Mouse (Mus musculus) adrenal gland (tissue): Measurements from ENCODE around the gene Txndc8.

Experiments
- intact Hi-C: fragments of 180-260 bp; cut with DNase I; formaldehyde crosslinking; loops from one replicate; pipeline ENCODE4 v1.15.1; 2025
- long read RNA-seq, 2 experiments: library from polyadenylated mRNA; unstranded; transcript quantifications; one replicate each; pipeline ENCODE4 v2.0.0; 2020; ENCODE audit warnings: borderline replicate concordance in 1 of 2; ENCODE audit not compliant: insufficient replicate concordance in 1 of 2

The Txndc8 gene
- long read RNA-seq, experiment 1 = 0 reads
- long read RNA-seq, experiment 2 = 0 reads

- intact Hi-C loops = no loop called here
Measured at GRCm38 (mm10) chr4:58009024-58009423, at the start of gene Txndc8. Txndc8 (minus strand) TSS chr4:58009124.

GRCm38 (mm10) chr4:58055653-58056052 is 46.7 kb upstream of the Txndc8 start:
- intact Hi-C loops = no loop called here

GRCm38 (mm10) chr4:58054441-58054840 is 45.5 kb upstream of the Txndc8 start:
- intact Hi-C loops = no loop called here

GRCm38 (mm10) chr4:58050746-58051145 is 41.8 kb upstream of the Txndc8 start:
- intact Hi-C loops = no loop called here

GRCm38 (mm10) chr4:58050276-58050675 is 41.4 kb upstream of the Txndc8 start:
- intact Hi-C loops = no loop called here

- intact Hi-C loops = no loop called here
Measured at GRCm38 (mm10) chr4:58044833-58045232, 35.9 kb upstream of the Txndc8 start.

GRCm38 (mm10) chr4:58044356-58044755 is 35.4 kb upstream of the Txndc8 start:
- intact Hi-C loops = no loop called here

GRCm38 (mm10) chr4:58040093-58040492 is 31.2 kb upstream of the Txndc8 start:
- intact Hi-C loops = no loop called here

GRCm38 (mm10) chr4:58037096-58037705 is 28.3 kb upstream of the Txndc8 start:
- intact Hi-C loops = no loop called here

- intact Hi-C loops = no loop called here
Measured at GRCm38 (mm10) chr4:58034663-58035062, 25.7 kb upstream of the Txndc8 start.

GRCm38 (mm10) chr4:58032714-58033113 is 23.8 kb upstream of the Txndc8 start:
- intact Hi-C loops = no loop called here

- intact Hi-C loops = no loop called here
Measured at GRCm38 (mm10) chr4:58003501-58003900, 5.4 kb downstream of the Txndc8 start.

GRCm38 (mm10) chr4:57991425-57991824 is 17.5 kb downstream of the Txndc8 start:
- intact Hi-C loops = no loop called here

GRCm38 (mm10) chr4:57974400-57975117 is 34.4 kb downstream of the Txndc8 start:
- intact Hi-C loops = no loop called here

- intact Hi-C loops = no loop called here
Measured at GRCm38 (mm10) chr4:57973592-57974268, 35.2 kb downstream of the Txndc8 start.

GRCm38 (mm10) chr4:57970285-57970684 is 38.6 kb downstream of the Txndc8 start:
- intact Hi-C loops = no loop called here

GRCm38 (mm10) chr4:57967195-57967594 is 41.7 kb downstream of the Txndc8 start:
- intact Hi-C loops = no loop called here

GRCm38 (mm10) chr4:57965516-57965915 is 43.4 kb downstream of the Txndc8 start:
- intact Hi-C loops = no loop called here

GRCm38 (mm10) chr4:57964143-57964542 is 44.8 kb downstream of the Txndc8 start:
- intact Hi-C loops = no loop called here

GRCm38 (mm10) chr4:57959056-57959455 is 49.9 kb downstream of the Txndc8 start:
- intact Hi-C loops = no loop called here

GRCm38 (mm10) chr4:57958098-57958497 is 50.8 kb downstream of the Txndc8 start:
- intact Hi-C loops = no loop called here
